Mouse (Mus musculus) cortical plate, adult 2 months (tissue): ENCODE measurements around the gene Gnptg.

Source experiments
- CTCF ChIP-seq: fragments of 200-500 bp; IDR thresholded peaks from 2 replicates; pipeline ENCODE4 v1.5.1; 2011; ENCODE audit warnings: mild to moderate bottlenecking, control low read depth, low read length; ENCODE audit not compliant: insufficient read depth; ENCODE audit errors: extremely low read depth
- POLR2A ChIP-seq: fragments of 200-500 bp; IDR thresholded peaks from 2 replicates; pipeline ENCODE4 v1.6.1; 2011; ENCODE audit warnings: mild to moderate bottlenecking, low read length, control low read depth; ENCODE audit not compliant: insufficient read depth; ENCODE audit errors: extremely low read depth

GRCm38 (mm10) chr17:25188150-25189031, 51.5 kb downstream of the Gnptg start, which contains the start of gene Unkl:
- no peak for TF ChIP-seq POLR2A
- no peak for TF ChIP-seq CTCF
